Mouse (Mus musculus) E14TG2a.4 (cell line): ENCODE results near the gene Rnf34.

Source experiments
- H3K27me3 ChIP-seq: 2 replicates; pipeline ENCODE4 v1.6.1; 2014; ENCODE audit warnings: low read length, control low read depth; ENCODE audit not compliant: insufficient read depth
- H3K36me3 ChIP-seq: 2 replicates; pipeline ENCODE4 v1.6.1; 2014; ENCODE audit warnings: low read length, control low read depth; ENCODE audit not compliant: insufficient read depth
- H3K4me1 ChIP-seq: replicated peaks from 2 replicates; pipeline ENCODE4 v1.6.1; 2014; ENCODE audit warnings: low read depth, low read length, control low read depth
- H3K4me3 ChIP-seq: replicated peaks from 2 replicates; pipeline ENCODE4 v1.5.1; 2014; ENCODE audit warnings: mild to moderate bottlenecking, low read length
- H3K9me3 ChIP-seq: 2 replicates; pipeline ENCODE4 v1.6.1; 2014; ENCODE audit warnings: low read length, control low read depth
- CTCF ChIP-seq: conservative IDR thresholded peaks from 2 replicates; pipeline ENCODE4 v1.5.1; 2014; ENCODE audit warnings: low read length
- NANOG ChIP-seq: IDR thresholded peaks from 2 replicates; pipeline ENCODE4 v1.6.1; 2014; ENCODE audit warnings: borderline replicate concordance, low read length, mixed read lengths
- POU5F1 ChIP-seq: IDR thresholded peaks from 2 replicates; pipeline ENCODE4 v1.6.1; 2014; ENCODE audit warnings: low read length, borderline replicate concordance

Gene Rnf34

DNA sequence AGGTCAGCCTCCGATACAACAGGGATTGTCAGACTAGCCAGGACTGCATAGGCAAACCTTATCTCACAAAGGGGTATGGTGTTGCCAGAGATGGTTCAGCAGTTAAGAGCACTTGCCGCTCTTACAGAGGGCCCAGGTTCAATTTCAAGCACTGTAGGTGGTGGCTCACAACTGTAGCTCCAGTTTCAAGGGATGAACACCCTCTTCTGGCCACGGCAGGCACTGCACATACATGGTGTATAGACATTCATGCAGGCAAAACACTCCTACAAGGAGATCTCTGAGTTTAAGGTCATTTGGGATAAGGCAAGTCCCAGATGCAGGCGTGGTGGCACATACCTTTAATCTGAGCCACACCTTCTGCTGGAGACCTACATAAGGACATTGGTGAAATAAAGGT, 63.0 kb downstream of the Rnf34 start:
- H3K4me1 ChIP-seq: peaks cover 39% of the 10 kb centered on the region
- TF ChIP-seq CTCF: peak; percentile 70
- TF ChIP-seq POU5F1: no peak
- peaks cover 43% of the 10 kb centered on the region for H3K36me3 ChIP-seq
- no peaks in the 10 kb centered on the region for H3K27me3 ChIP-seq
- no peak overlapping the region for H3K4me3 ChIP-seq
- no peaks in the 10 kb centered on the region for H3K9me3 ChIP-seq

- H3K4me3 ChIP-seq: no peak overlapping the region
- no peaks in the 10 kb centered on the region for H3K9me3 ChIP-seq
- TF ChIP-seq NANOG: no peak
- TF ChIP-seq CTCF: no peak
- no peak for TF ChIP-seq POU5F1
Observed at GRCm38 (mm10) chr5:122916147-122916546, 66.3 kb downstream of the Rnf34 start.

DNA sequence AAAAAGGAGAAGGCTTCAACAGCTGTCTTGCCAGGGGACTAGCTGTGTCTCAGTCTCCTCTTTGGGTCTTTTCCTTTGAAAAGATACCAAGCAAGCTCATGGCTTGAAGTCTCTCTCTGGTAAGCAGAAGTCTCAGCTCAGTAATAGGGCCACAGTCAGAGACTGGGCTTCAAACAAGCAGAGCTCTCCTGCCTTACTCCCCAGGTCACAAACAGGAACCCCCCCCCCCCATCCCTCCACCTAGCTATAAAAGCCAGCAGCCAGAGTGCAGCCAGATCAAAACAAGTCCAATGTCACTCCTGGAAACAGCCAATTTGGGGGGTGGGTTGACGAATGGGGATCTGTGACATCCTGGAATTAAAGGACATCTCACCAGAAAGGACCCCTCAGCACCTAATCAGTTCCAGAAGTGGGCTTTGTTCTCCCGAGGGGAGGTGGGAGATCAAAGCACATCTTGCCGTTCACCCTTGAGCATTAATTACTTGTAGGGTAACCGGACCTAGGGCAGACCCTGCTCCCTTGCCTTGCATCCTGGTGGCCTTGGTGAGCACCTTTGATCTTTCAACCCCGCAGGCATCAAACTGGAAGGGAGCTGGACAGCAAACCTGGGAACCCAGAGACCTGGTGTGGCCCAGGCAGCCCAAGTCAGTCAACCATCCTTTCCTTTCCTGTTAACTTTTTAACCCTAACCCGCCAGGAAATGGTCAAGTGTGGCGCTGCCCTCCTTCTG, 68.3 kb downstream of the Rnf34 start:
- TF ChIP-seq CTCF (no peak), NANOG (no peak), POU5F1 (no peak)
- Histone ChIP-seq H3K4me1 (peaks cover 74% of the 10 kb centered on the region), H3K4me3 (no peak overlapping the region; the same call in 1 of the 2 replicates), H3K27me3 (no peaks in the 10 kb centered on the region), H3K36me3 (peaks cover 39% of the 10 kb centered on the region), H3K9me3 (no peaks in the 10 kb centered on the region)

More at GRCm38 (mm10) chr5:122916147-122916546, 66.3 kb downstream of the Rnf34 start:
- H3K4me1 ChIP-seq: peaks cover 56% of the 10 kb centered on the region
- no peaks in the 10 kb centered on the region for H3K27me3 ChIP-seq
- peaks cover 43% of the 10 kb centered on the region for H3K36me3 ChIP-seq

GRCm38 (mm10) chr5:122920557-122920956, 70.7 kb downstream of the Rnf34 start:
- TF ChIP-seq NANOG: no peak
- TF ChIP-seq CTCF: no peak
- TF ChIP-seq POU5F1: no peak
- Histone ChIP-seq H3K4me1 (peaks cover 91% of the 10 kb centered on the region), H3K4me3 (peak overlapping the region; percentile 24), H3K36me3 (peaks cover 28% of the 10 kb centered on the region), H3K9me3 (no peaks in the 10 kb centered on the region), H3K27me3 (no peaks in the 10 kb centered on the region)
